Mouse (Mus musculus): Measurements from ENCODE around the gene Fabp6. TPM values are rescaled to one million over a fixed set of nuclear protein-coding genes. Genes with fewer than 3 reads are reported as not detected.

Fabp6 gene
- total RNA-seq, 2 experiments from 2014 or later: not detected

- no peak for DNase-seq
Observed at GRCm38 (mm10) chr11:43589530-43590072, 11.7 kb downstream of the Fabp6 start.

GRCm38 (mm10) chr11:43586324-43587090, 14.8 kb downstream of the Fabp6 start, which contains the start of gene 4933415A04Rik:
Gene 4933415A04Rik (plus strand): TSS chr11:43587040.
- peak; percentile 82 for DNase-seq

- no peak for DNase-seq
Observed at GRCm38 (mm10) chr11:43585211-43586005, 15.9 kb downstream of the Fabp6 start.

- no peak for DNase-seq
Observed at GRCm38 (mm10) chr11:43577713-43578478, 23.4 kb downstream of the Fabp6 start.

- no peak for DNase-seq
Observed at GRCm38 (mm10) chr11:43575376-43576151, 25.8 kb downstream of the Fabp6 start.

- no peak for DNase-seq
Observed at GRCm38 (mm10) chr11:43575061-43575375, 26.3 kb downstream of the Fabp6 start.

- peak; percentile 58 for DNase-seq
Observed at GRCm38 (mm10) chr11:43569595-43569994, 31.7 kb downstream of the Fabp6 start.

- no peak for DNase-seq
Observed at GRCm38 (mm10) chr11:43569188-43569587, 32.2 kb downstream of the Fabp6 start.

- peak; percentile 34 for DNase-seq
Observed at GRCm38 (mm10) chr11:43568263-43568662, 33.1 kb downstream of the Fabp6 start.

- DNase-seq: no peak
Observed at GRCm38 (mm10) chr11:43566696-43567095, 34.6 kb downstream of the Fabp6 start.

- DNase-seq: no peak
Observed at GRCm38 (mm10) chr11:43565852-43566251, 35.5 kb downstream of the Fabp6 start.

- no peak for DNase-seq
Observed at GRCm38 (mm10) chr11:43565414-43565813, 35.9 kb downstream of the Fabp6 start.

- no peak for DNase-seq
Observed at GRCm38 (mm10) chr11:43563654-43564244, 37.6 kb downstream of the Fabp6 start.

- DNase-seq: no peak
Observed at GRCm38 (mm10) chr11:43559515-43560292, 41.6 kb downstream of the Fabp6 start.

GRCm38 (mm10) chr11:43556538-43556937, 44.8 kb downstream of the Fabp6 start:
- no peak for DNase-seq

- no peak for DNase-seq
Observed at GRCm38 (mm10) chr11:43552675-43553074, 48.7 kb downstream of the Fabp6 start.

- no peak for DNase-seq
Observed at GRCm38 (mm10) chr11:43551756-43552155, 49.6 kb downstream of the Fabp6 start.

GRCm38 (mm10) chr11:43549701-43550100, 51.6 kb downstream of the Fabp6 start:
- DNase-seq: peak; percentile 17

GRCm38 (mm10) chr11:43548657-43549435, 52.5 kb downstream of the Fabp6 start:
- no peak for DNase-seq

GRCm38 (mm10) chr11:43548148-43548547, 53.2 kb downstream of the Fabp6 start:
- peak; percentile 37 for DNase-seq
